Mouse (Mus musculus) forebrain, embryonic 12.5 days (tissue): ENCODE measurements around the gene Prtg. TPM values are rescaled to one million over a fixed set of nuclear protein-coding genes. Genes with fewer than 3 reads are reported as not detected.

Source experiments
- ATAC-seq: fragments of 200-750 bp; cut with Nextera tagmentation; 2 replicates; pipeline ENCODE4 v1.8.0; 2017; ENCODE audit warnings: moderate TSS enrichment; ENCODE audit not compliant: low FRiP score
- H3K27ac ChIP-seq: fragments of 300-500 bp; sonication (generic); 2 replicates; pipeline ENCODE4 v1.5.1; 2016; ENCODE audit warnings: mild to moderate bottlenecking
- H3K27me3 ChIP-seq: fragments of 300-500 bp; sonication (generic); 2 replicates; pipeline ENCODE4 v1.6.1; 2016; ENCODE audit warnings: mild to moderate bottlenecking
- H3K36me3 ChIP-seq: fragments of 300-500 bp; sonication (generic); replicated peaks from 2 replicates; pipeline ENCODE4 v1.6.1; 2016; ENCODE audit warnings: mild to moderate bottlenecking
- H3K4me1 ChIP-seq: fragments of 300-500 bp; sonication (generic); 2 replicates; pipeline ENCODE4 v1.6.1; 2016
- H3K4me2 ChIP-seq: fragments of 300-500 bp; sonication (generic); 2 replicates; pipeline ENCODE4 v1.6.1; 2016; ENCODE audit warnings: mild to moderate bottlenecking, moderate library complexity
- H3K4me3 ChIP-seq: fragments of 300-500 bp; sonication (generic); replicated peaks from 2 replicates; pipeline ENCODE4 v1.5.1; 2016; ENCODE audit warnings: mild to moderate bottlenecking
- H3K9ac ChIP-seq: fragments of 300-500 bp; sonication (generic); 2 replicates; pipeline ENCODE4 v1.6.1; 2016; ENCODE audit warnings: mild to moderate bottlenecking
- H3K9me3 ChIP-seq: fragments of 300-500 bp; sonication (generic); 2 replicates; pipeline ENCODE4 v1.6.1; 2016
- WGBS: fragments of 180-500 bp; shearing (Covaris S2); methylation state at CpG from one replicate; pipeline ENCODE4 v1.1.7; 2016; 5-methylcytosine and 5-hydroxymethylcytosine counted together
- polyA plus RNA-seq: library from polyadenylated mRNA; unstranded; fragments of >200 nt; fragmentation: Nextera tagmentation; extraction: Ambion mirVana; gene quantifications from 2 replicates; pipeline ENCODE4 v1.2.1, GENCODE M21; 2016

The Prtg gene
- polyA plus RNA-seq, 1 experiment from 2014 or later: 1.7 TPM

DNA sequence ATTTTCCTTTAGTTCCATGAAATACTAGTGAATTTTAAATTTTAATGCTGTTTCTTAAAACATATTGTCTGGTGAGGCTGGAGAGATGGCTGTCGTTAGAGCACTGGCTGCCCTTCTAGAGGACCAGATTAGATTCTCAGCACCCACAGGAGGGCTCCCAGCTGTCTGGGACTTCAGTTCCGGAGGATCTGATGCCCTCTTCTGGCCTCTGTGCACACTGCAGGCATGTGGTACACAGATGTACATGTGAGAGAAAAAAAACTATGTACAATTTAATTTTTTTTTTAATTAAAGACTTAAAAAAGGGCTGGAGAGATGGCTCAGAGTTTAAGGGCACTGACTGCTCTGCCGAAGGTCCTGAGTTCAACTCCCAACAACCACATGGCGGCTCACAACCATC, 128.6 kb downstream of the Prtg start:
- 91% methylated on average over 4 of the region's 4 CpGs for WGBS
- Histone ChIP-seq H3K9me3 (no peaks in the 10 kb centered on the region), H3K4me1 (no peaks in the 10 kb centered on the region), H3K27me3 (no peaks in the 10 kb centered on the region), H3K27ac (no peak overlapping the region), H3K9ac (no peak overlapping the region), H3K4me3 (no peak overlapping the region), H3K4me2 (no peak overlapping the region), H3K36me3 (peaks cover 9% of the 10 kb centered on the region; the same call in 1 of the 2 replicates)
- ATAC-seq: no peak

GRCm38 (mm10) chr9:72936301-72936700, 129.6 kb downstream of the Prtg start:
- Histone ChIP-seq H3K4me1 (no peaks in the 10 kb centered on the region), H3K4me3 (no peak overlapping the region), H3K27me3 (no peaks in the 10 kb centered on the region), H3K4me2 (no peak overlapping the region), H3K9me3 (no peaks in the 10 kb centered on the region), H3K36me3 (peaks cover 9% of the 10 kb centered on the region; the same call in 1 of the 2 replicates), H3K9ac (no peak overlapping the region), H3K27ac (0 out of 2 replicates have a peak overlapping the region, but pooled peaks have one; percentile 50)
- whole genome bisulfite sequencing: 81% methylated on average over 2 of the region's 2 CpGs
- ATAC-seq: no peak

DNA sequence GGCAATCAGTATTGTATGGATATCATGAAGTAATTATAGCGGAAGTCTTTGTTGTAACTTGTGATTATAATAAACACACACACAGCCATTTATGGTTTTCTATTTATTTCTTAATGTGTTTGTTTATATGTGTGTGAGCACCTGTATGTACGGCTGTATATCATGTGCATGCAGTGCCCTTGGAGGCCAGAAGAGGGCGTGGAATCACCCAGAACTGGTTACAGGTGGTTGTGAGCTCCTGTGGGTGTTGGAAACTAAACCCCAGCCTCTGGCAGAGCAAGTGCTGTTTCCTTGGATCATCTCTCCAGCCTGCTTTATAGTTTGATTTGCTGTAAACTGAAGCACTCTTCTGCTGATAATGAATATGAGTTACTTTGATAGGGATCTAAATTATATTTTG, 136.8 kb downstream of the Prtg start:
- no peak overlapping the region for H3K27ac ChIP-seq
- no peak overlapping the region for H3K4me3 ChIP-seq
- no peak overlapping the region for H3K9ac ChIP-seq
- ATAC-seq: no peak
- H3K4me2 ChIP-seq: no peak overlapping the region
- peaks cover 7% of the 10 kb centered on the region for H3K9me3 ChIP-seq
- WGBS: 64% methylated on average over 3 of the region's 3 CpGs
- peaks cover 34% of the 10 kb centered on the region for H3K36me3 ChIP-seq
- no peaks in the 10 kb centered on the region for H3K27me3 ChIP-seq
- no peaks in the 10 kb centered on the region for H3K4me1 ChIP-seq

DNA sequence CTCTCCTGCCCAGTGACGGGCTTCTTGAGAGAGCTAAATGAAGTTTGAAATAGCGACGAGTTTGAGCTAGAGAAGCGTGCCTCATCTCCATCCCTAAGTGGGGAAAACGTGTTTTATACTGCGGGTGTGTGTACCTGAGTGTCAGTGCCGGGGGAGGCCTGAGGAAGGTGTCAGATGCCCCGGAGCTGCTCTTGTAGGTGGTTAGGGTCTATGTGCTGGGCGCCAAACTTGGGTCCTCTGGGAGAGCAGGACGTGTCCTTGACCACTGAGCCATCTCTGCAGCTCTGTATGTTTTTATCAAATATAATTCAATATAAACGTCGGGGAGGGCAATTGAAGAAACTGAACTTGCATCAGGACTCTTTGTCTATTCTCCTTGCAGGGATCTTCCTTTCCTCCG, 137.6 kb downstream of the Prtg start:
- no peak for ATAC-seq
- Histone ChIP-seq H3K9ac (no peak overlapping the region), H3K4me3 (no peak overlapping the region), H3K4me2 (no peak overlapping the region), H3K4me1 (no peaks in the 10 kb centered on the region), H3K9me3 (peaks cover 7% of the 10 kb centered on the region), H3K27ac (no peak overlapping the region), H3K36me3 (peaks cover 34% of the 10 kb centered on the region), H3K27me3 (no peaks in the 10 kb centered on the region)
- 94% methylated on average over 13 of the region's 13 CpGs for WGBS

GRCm38 (mm10) chr9:72947010-72947409, 140.3 kb downstream of the Prtg start:
- Histone ChIP-seq H3K27me3 (no peaks in the 10 kb centered on the region), H3K9ac (no peak overlapping the region), H3K4me1 (no peaks in the 10 kb centered on the region), H3K27ac (no peak overlapping the region), H3K4me3 (no peak overlapping the region), H3K9me3 (peaks cover 7% of the 10 kb centered on the region), H3K4me2 (no peak overlapping the region), H3K36me3 (peaks cover 34% of the 10 kb centered on the region)
- WGBS: 87% methylated on average over 1 of the region's 1 CpGs
- no peak for ATAC-seq

DNA sequence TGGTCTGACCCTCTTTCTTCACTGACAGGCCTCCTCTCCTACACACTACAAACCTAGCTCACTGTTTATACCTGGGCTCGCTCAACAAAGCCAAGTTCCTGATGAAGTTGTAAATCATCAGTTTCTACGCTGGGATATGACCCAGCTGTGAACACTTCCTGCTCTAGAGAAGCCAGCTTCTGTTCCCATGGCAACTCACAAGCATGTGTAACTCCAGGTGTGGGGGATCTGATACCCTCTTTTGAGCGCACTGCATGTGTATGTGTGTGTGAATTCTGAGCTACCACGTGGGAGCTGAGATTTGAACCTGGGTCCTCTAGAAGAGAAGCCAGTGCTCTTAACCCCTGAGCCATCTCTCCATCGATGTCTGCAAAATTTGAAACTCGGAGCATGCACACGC, 142.9 kb downstream of the Prtg start:
- Histone ChIP-seq H3K27me3 (no peaks in the 10 kb centered on the region), H3K9me3 (peaks cover 7% of the 10 kb centered on the region), H3K27ac (no peak overlapping the region), H3K36me3 (peaks cover 26% of the 10 kb centered on the region), H3K4me3 (no peak overlapping the region), H3K4me1 (no peaks in the 10 kb centered on the region), H3K9ac (no peak overlapping the region), H3K4me2 (no peak overlapping the region)
- 85% methylated on average over 7 of the region's 7 CpGs for WGBS
- ATAC-seq: no peak

DNA sequence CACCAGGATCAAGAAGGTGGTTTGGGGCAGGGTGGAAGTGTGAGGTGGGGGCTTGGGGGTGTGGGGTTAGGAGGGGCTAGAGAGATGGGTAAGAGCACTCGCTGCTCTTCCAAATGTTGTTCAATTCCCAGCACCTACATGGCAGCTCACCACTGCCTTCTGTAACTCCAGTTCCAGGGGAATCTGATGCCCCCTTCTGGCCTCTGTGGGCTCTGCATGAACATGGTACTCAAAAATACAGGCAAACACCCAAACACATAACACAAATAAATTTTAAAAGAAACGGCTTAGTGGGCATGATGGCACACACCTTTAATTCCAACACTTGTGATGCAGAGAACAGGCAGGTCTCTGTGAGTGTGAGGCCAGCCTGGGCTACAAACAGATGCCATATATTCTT, 148.1 kb downstream of the Prtg start:
- Histone ChIP-seq H3K27ac (no peak overlapping the region), H3K4me1 (peaks cover 12% of the 10 kb centered on the region), H3K4me2 (no peak overlapping the region), H3K36me3 (no peaks in the 10 kb centered on the region), H3K4me3 (no peak overlapping the region), H3K9me3 (no peaks in the 10 kb centered on the region), H3K27me3 (no peaks in the 10 kb centered on the region), H3K9ac (no peak overlapping the region)
- WGBS: 44% methylated on average over 2 of the region's 2 CpGs
- ATAC-seq: no peak

- no peak overlapping the region for H3K9ac ChIP-seq
- H3K4me3 ChIP-seq: no peak overlapping the region
- H3K4me1 ChIP-seq: peaks cover 12% of the 10 kb centered on the region
- H3K4me2 ChIP-seq: no peak overlapping the region
- no peaks in the 10 kb centered on the region for H3K27me3 ChIP-seq
- H3K9me3 ChIP-seq: no peaks in the 10 kb centered on the region
- no peak for ATAC-seq
- no peaks in the 10 kb centered on the region for H3K36me3 ChIP-seq
- 26% methylated on average over 1 of the region's 1 CpGs for WGBS
- H3K27ac ChIP-seq: no peak overlapping the region
These were observed 148.9 kb downstream of the Prtg start for GRCm38 (mm10) chr9:72955546-72955945.

GRCm38 (mm10) chr9:72958521-72959450, 152.1 kb downstream of the Prtg start, which contains the start of the genes Dyx1c1 and Gm44503:
Gene Dyx1c1 (plus strand): TSS chr9:72958785.
Gene Gm44503 (plus strand): TSS chr9:72958852.
- H3K4me1 ChIP-seq: peaks cover 12% of the 10 kb centered on the region
- peak; percentile 95 for ATAC-seq

GRCm38 (mm10) chr9:72961346-72961745, 154.7 kb downstream of the Prtg start:
- WGBS: 74% methylated on average over 8 of the region's 8 CpGs
- no peak overlapping the region for H3K27ac ChIP-seq
- H3K36me3 ChIP-seq: no peaks in the 10 kb centered on the region
- H3K4me2 ChIP-seq: no peak overlapping the region
- H3K4me1 ChIP-seq: peaks cover 12% of the 10 kb centered on the region
- H3K4me3 ChIP-seq: no peak overlapping the region
- no peak overlapping the region for H3K9ac ChIP-seq
- H3K27me3 ChIP-seq: no peaks in the 10 kb centered on the region
- no peaks in the 10 kb centered on the region for H3K9me3 ChIP-seq
- ATAC-seq: no peak

More at GRCm38 (mm10) chr9:72958521-72959450, 152.1 kb downstream of the Prtg start, which contains the start of the genes Dyx1c1 and Gm44503:
- Histone ChIP-seq H3K9ac (peak within 1 kb of the TSS; percentile 64), H3K4me2 (peak within 1 kb of the TSS; percentile 72), H3K27me3 (no peaks in the 10 kb centered on the region), H3K27ac (peak within 1 kb of the TSS; percentile 50; the same call in 1 of the 2 replicates), H3K4me3 (peak within 1 kb of the TSS; percentile 65), H3K9me3 (no peaks in the 10 kb centered on the region), H3K36me3 (no peaks in the 10 kb centered on the region)
- 2% methylated on average over 43 of the region's 43 CpGs for WGBS

GRCm38 (mm10) chr9:72961959-72962358, 155.3 kb downstream of the Prtg start:
- ATAC-seq: no peak
- peaks cover 12% of the 10 kb centered on the region for H3K4me1 ChIP-seq
- H3K9me3 ChIP-seq: no peaks in the 10 kb centered on the region
- WGBS: 83% methylated on average over 15 of the region's 15 CpGs
- H3K36me3 ChIP-seq: no peaks in the 10 kb centered on the region
- no peak overlapping the region for H3K27ac ChIP-seq
- no peak overlapping the region for H3K9ac ChIP-seq
- no peak overlapping the region for H3K4me2 ChIP-seq
- H3K4me3 ChIP-seq: no peak overlapping the region
- H3K27me3 ChIP-seq: no peaks in the 10 kb centered on the region
